Mouse (Mus musculus): ENCODE measurements around the gene Abcb8.

Abcb8 gene

DNA sequence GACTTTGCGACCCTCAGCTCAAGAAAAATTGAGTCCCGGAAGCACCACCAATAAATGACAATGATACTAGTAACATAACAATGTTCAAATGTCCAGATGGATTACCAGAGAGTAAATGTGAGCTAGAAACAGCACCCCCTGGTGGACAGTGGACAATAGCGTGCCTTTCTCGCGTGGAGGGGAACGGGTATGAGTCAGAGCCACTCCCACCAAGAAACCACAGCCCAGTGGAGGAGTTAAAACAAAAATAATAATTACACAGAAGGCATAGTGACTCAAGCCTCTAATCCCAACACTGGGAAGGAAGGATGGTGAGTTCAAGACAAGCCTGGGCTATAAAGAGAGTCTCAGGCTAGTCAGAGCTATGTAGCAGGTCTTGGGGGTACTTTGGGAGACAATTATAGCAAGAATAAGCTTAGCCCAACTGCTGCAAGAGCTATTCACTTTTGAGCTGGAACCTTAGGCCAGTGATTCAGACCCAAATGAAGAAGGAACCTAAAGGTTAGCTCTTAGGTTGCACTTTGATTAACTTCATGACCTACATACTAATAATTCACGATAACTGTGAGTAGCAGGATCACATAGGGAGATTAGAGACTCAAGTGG, at the start of gene Abcb8:
Gene Abcb8, plus strand, starts transcription at position 272 of the 606 bp plus-strand sequence.
- peak; percentile 71 to 78 for DNase-seq (ENCODE audit: low spot score in 2 of 2)

DNA sequence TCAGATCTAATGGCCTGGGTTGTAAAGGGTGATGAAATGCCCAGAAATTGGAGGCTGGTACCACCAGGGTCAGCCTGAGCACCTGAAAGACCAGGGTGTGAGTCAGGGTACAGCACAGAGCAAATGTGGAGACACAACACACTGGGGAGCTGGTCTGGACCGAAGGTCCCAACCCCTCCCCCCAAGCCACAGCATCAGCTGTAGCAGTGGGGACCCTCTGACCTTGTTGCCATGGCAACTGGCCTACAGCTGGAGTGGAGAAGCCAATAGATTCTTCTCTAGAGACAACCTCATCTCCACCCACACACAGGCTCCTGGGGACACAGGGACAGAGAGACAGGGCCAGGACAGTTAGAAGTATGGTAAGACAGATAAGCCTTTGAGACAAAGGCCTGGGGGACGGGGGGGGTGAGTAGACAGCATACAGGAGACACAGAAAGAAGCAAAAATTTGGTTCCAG, 49.5 kb upstream of the Abcb8 start:
- no peak for DNase-seq (ENCODE audit: low spot score in 2 of 2)

GRCm38 (mm10) chr5:24344477-24345051, 48.9 kb upstream of the Abcb8 start:
- no peak for DNase-seq (ENCODE audit: low spot score in 2 of 2)

DNA sequence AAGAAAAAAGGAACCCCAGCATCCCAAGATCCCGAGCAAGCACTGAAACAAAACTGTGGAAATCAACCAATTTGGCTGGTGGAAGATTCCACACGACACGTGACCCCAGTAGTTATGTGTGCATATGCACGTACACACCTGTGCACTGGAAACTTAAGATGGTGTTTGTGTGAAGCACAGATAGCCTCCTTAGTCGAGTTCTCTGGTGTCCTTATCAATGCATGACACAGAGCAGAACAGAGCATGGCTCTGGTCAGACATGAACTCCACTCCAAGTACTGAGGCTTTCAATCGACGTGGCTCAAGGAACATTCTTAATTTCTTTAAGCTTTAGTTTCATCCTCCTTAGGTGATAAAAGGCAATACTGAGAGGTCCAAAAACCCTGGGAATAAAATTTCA, 47.1 kb upstream of the Abcb8 start:
- DNase-seq (ENCODE audit: low spot score in 2 of 2): no peak

GRCm38 (mm10) chr5:24347186-24347875, 46.1 kb upstream of the Abcb8 start:
- DNase-seq (ENCODE audit: low spot score in 2 of 2): no peak

DNA sequence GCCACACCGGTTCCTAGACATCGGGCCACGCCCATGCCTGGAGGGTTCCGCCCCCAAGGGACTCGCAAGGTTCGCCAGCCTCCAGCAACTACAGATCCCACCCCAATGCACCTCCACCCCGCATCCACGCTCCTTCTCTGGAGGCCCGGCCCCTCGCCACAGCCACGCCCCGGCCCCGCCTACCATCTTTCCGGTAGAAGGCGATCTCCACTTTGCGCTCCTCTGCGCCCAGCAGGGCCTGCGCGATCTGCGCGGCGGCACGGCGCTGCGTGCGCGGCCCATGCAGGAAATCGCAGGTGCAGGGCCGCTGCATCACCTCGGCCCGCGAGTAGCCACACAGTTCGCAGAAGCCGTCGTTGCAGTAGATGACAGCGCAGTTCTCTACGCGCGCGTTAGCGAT, 45.3 kb upstream of the Abcb8 start:
- DNase-seq (ENCODE audit: low spot score in 2 of 2): peak; percentile 36 to 54

DNA sequence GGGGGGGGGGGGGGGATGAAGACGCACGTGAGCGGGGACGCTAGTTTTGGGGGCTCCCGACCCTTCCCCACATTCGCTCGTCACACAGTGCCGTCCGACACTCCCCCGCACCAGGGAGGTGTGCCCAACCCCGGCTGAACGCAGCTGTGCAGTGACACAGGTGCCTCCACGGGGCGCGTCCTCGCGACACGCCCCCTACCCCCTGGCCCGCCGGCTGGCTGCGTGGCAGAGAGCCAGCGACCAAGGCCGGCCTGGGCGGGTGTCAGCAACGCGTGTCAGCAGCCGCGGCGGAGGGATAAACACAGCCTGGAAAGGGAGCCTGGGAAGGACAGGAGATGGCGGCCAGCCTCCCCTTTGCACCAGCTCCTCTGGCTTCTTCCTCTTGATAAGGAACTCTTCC, 44.9 kb upstream of the Abcb8 start:
- DNase-seq (ENCODE audit: low spot score in 2 of 2): no peak

GRCm38 (mm10) chr5:24350073-24350472, 43.4 kb upstream of the Abcb8 start:
- DNase-seq (ENCODE audit: low spot score in 2 of 2): no peak

DNA sequence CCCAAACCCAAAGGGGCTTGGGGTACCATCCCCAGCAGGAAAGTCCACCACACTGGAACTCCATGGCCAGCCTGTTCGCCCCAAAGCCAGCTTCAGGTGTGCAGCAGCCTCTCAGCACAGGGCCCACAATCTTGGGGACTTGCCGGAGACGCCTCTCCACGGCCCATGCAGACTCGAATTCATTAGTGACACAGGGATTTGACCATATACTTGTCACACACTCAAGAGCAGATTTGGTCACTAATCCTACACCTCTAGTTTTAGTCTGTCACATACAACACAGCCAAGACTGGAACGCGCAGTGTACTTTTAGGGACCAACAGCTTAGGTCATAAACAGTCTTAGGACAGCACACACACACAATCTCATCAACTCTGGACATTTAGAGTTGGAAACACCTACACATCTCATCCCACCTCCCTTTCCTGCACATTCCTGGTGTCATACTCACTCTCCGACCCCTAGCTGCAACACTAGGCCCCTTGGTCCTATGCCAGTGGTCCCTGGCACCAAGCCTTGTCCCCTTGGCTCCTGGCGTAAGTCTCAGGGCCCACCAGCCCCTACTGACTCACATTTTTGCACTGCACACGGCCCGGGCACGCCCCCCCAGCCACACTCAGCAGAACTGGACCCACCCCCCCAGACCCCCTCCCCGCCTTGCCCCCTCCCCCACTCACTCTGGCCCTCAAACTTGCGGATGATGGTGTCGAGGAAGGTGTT, 42.8 kb upstream of the Abcb8 start:
- no peak for DNase-seq (ENCODE audit: low spot score in 2 of 2)

- DNase-seq (ENCODE audit: low spot score in 2 of 2): no peak
Measured at GRCm38 (mm10) chr5:24351278-24351677, 42.2 kb upstream of the Abcb8 start, which contains the start of gene Kcnh2. TSS of gene Kcnh2 (minus strand) at chr5:24351604.

GRCm38 (mm10) chr5:24351701-24352171, 41.7 kb upstream of the Abcb8 start:
- DNase-seq (ENCODE audit: low spot score in 2 of 2): peak; percentile 79 to 85

DNA sequence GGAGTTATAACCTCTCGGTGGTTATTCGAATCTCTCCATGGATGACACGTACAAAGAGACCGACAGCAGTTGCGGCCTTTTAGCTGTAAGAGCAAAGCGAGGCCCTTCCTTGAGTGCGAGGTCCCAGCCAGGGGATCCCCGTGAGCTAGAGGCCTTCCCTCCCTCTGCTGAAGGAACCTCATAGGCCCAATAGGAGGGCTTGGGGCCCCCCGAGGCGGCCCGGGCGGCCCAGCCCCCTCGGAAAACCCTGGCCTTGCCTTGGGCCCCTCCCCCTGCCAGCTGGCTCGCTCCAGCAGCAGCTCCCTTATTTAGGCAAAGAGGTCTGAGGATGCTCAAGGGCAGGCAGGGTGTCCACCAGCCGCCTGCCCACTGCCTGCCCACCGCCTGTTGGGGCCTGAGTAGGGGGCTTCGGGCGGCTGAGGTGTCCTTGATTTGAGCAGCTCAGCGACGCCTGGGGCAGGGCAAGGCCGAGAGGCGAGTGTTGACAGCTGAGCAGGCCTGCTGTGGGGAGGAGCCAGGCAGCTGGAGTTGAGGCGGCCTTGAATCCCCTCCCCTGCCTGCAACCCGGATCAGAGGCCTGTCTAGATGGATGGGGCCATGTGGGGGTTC, 41.1 kb upstream of the Abcb8 start:
- DNase-seq (ENCODE audit: low spot score in 2 of 2): no peak

DNA sequence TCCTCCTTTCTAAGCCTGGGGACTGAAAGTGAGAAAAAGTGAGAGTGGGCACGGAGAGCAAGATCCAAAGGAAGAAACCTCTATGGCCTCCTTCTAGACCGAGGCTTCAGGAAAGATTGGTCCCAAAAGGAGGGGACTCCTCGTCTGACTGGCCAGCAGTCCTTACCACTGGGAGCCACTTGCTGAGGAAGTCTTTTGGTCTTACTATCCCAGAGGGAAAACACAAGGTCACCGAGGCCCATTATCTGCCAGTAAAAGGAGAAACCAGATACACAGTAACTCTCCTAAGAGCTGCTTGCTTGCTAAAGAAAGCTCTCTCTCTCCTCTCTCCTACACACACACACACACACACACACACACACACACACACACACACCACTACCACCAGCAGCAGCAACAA, 40.1 kb upstream of the Abcb8 start:
- DNase-seq (ENCODE audit: low spot score in 2 of 2): no peak

GRCm38 (mm10) chr5:24356764-24357163, 36.7 kb upstream of the Abcb8 start:
- no peak for DNase-seq (ENCODE audit: low spot score in 2 of 2)

- no peak for DNase-seq (ENCODE audit: low spot score in 2 of 2)
Measured at GRCm38 (mm10) chr5:24357461-24357860, 36.0 kb upstream of the Abcb8 start.

- DNase-seq (ENCODE audit: low spot score in 2 of 2): peak; percentile 57 to 59
Measured at GRCm38 (mm10) chr5:24360792-24361454, 32.5 kb upstream of the Abcb8 start.

GRCm38 (mm10) chr5:24363467-24363866, 30.0 kb upstream of the Abcb8 start:
- DNase-seq (ENCODE audit: low spot score in 2 of 2): no peak

GRCm38 (mm10) chr5:24364061-24364460, 29.4 kb upstream of the Abcb8 start:
- DNase-seq (ENCODE audit: low spot score in 2 of 2): no peak

DNA sequence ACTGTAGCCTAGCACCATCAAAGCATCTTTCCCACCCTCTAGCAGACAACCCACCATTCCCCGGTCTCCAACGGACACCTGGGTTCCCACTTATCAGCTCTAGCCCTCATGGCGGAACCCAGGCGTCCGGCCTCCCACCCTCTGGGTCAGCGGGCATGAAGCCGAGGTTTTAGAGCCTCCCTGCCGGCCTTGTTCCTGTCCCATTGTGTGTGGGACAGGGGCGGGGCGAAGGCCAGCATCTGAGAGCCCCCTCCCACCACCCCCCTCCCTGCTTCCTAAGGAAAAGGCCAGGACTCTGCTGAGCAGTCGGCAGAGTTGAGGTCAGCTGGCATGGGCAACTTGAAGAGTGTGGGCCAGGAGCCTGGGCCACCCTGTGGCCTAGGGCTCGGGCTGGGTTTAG, 29.0 kb upstream of the Abcb8 start, which contains the start of gene Nos3:
Gene Nos3, plus strand, starts transcription at position 303 of the 400 bp plus-strand sequence.
- DNase-seq (ENCODE audit: low spot score in 2 of 2): no peak

- no peak for DNase-seq (ENCODE audit: low spot score in 2 of 2)
Measured at GRCm38 (mm10) chr5:24364963-24365362, 28.5 kb upstream of the Abcb8 start.

GRCm38 (mm10) chr5:24365528-24365927, 27.9 kb upstream of the Abcb8 start:
- no peak for DNase-seq (ENCODE audit: low spot score in 2 of 2)

Measured in right cerebral cortex, postnatal 36 days (tissue).